Mouse (Mus musculus) embryonic facial prominence, embryonic 14.5 days (tissue): Measurements from ENCODE around the gene Stx1b. TPM values are rescaled to one million over a fixed set of nuclear protein-coding genes. Genes with fewer than 3 reads are reported as not detected.

Source experiments
- ATAC-seq: fragments of 200-750 bp; cut with Nextera tagmentation; 2 replicates; pipeline ENCODE4 v1.8.0; 2017; ENCODE audit warnings: low read depth, moderate number of reproducible peaks, moderate TSS enrichment
- DNase-seq: peaks from one replicate; pipeline ENCODE4 v3.0.0-alpha.2; 2015; ENCODE audit warnings: low spot score
- H3K27ac ChIP-seq: fragments of 300-500 bp; sonication (generic); replicated peaks from 2 replicates; pipeline ENCODE4 v1.5.1; 2014; ENCODE audit warnings: low read depth, mild to moderate bottlenecking, low read length, moderate library complexity
- H3K27me3 ChIP-seq: fragments of 300-500 bp; sonication (generic); replicated peaks from 2 replicates; pipeline ENCODE4 v1.6.1; 2014; ENCODE audit warnings: low read length; ENCODE audit not compliant: control insufficient read depth, insufficient read depth
- H3K36me3 ChIP-seq: fragments of 300-500 bp; sonication (generic); 2 replicates; pipeline ENCODE4 v1.6.1; 2014; ENCODE audit warnings: low read length, mixed read lengths; ENCODE audit not compliant: control insufficient read depth, insufficient read depth
- H3K4me1 ChIP-seq: fragments of 300-500 bp; sonication (generic); 2 replicates; pipeline ENCODE4 v1.6.1; 2014; ENCODE audit warnings: antibody characterized with exemption, low read length; ENCODE audit not compliant: control insufficient read depth, insufficient read depth
- H3K4me2 ChIP-seq: fragments of 300-500 bp; sonication (generic); 2 replicates; pipeline ENCODE4 v1.6.1; 2014; ENCODE audit warnings: low read depth, mild to moderate bottlenecking, low read length, moderate library complexity, mixed read lengths
- H3K4me3 ChIP-seq: fragments of 300-500 bp; sonication (generic); 2 replicates; pipeline ENCODE4 v1.5.1; 2014; ENCODE audit warnings: low read depth, mild to moderate bottlenecking, low read length
- H3K9ac ChIP-seq: fragments of 300-500 bp; sonication (generic); 2 replicates; pipeline ENCODE4 v1.6.1; 2014; ENCODE audit warnings: low read depth, mild to moderate bottlenecking, low read length, moderate library complexity, mixed read lengths
- H3K9me3 ChIP-seq: fragments of 300-500 bp; sonication (generic); 2 replicates; pipeline ENCODE4 v1.6.1; 2016; ENCODE audit warnings: low read length; ENCODE audit not compliant: control insufficient read depth
- WGBS: fragments of 180-500 bp; shearing (Covaris S2); extraction: QIAGEN DNeasy Blood & Tissue Kit; methylation state at CpG from one replicate; pipeline ENCODE4 v1.1.7; 2014; 5-methylcytosine and 5-hydroxymethylcytosine counted together
- polyA plus RNA-seq: library from polyadenylated mRNA; unstranded; fragments of >200 nt; fragmentation: Nextera tagmentation; extraction: Ambion mirVana; gene quantifications from 2 replicates; pipeline ENCODE4 v1.2.1, GENCODE M21; 2014

Stx1b gene
- polyA plus RNA-seq = 3.4 and 5.2 TPM in 2 replicates

DNA sequence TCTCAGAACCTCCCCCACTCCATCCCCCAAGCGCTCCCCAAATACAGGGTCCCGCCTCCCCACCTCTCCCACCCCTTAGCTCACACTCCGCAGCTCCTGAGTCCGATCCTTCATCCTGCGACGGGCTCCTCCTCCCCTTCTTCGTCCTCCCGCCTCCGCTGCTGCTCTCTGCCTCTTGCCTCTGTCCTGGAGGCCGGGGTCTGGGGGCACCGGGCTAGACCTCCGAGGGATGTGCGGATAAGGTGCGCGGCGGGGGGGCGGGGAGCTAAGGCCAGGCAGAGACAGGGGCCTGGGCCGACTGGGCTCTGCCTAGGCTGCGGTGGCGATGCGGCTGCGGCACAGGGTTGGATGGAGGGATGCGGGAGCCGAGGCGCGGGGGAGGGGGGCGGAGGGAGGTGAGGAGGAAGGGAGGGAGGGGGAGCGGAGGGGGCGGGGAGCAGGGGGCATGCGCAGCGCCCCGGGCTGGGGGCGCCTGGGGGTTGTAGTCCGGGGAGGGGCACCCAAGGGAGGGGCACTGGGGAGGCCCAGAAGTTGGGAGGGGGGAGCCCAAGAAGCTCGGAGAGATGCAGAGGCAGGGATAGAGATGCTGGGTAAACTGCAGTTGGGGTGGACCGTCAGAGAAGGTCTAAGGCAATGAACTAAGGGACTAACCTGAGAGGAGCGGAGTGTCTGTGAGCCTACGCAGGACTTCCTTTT lies at the start of gene Stx1b, which contains the start of gene Stx4a:
TSS of gene Stx1b (minus strand) at position 374 of the 696 bp plus-strand sequence.
TSS of gene Stx4a (plus strand) at position 119 of the 696 bp plus-strand sequence.
- Histone ChIP-seq H3K36me3 (no peaks in the 10 kb centered on the region), H3K4me1 (peaks cover 5% of the 10 kb centered on the region), H3K4me3 (peak within 1 kb of the TSS; percentile 54), H3K27me3 (no peaks in the 10 kb centered on the region), H3K27ac (peak within 1 kb of the TSS; percentile 45), H3K9ac (peak within 1 kb of the TSS; percentile 75), H3K4me2 (peak within 1 kb of the TSS; percentile 56), H3K9me3 (no peaks in the 10 kb centered on the region)
- ATAC-seq (peak; percentile 70), DNase-seq (peak; percentile 72)
- WGBS = 5% methylated on average over 26 of the region's 38 CpGs

DNA sequence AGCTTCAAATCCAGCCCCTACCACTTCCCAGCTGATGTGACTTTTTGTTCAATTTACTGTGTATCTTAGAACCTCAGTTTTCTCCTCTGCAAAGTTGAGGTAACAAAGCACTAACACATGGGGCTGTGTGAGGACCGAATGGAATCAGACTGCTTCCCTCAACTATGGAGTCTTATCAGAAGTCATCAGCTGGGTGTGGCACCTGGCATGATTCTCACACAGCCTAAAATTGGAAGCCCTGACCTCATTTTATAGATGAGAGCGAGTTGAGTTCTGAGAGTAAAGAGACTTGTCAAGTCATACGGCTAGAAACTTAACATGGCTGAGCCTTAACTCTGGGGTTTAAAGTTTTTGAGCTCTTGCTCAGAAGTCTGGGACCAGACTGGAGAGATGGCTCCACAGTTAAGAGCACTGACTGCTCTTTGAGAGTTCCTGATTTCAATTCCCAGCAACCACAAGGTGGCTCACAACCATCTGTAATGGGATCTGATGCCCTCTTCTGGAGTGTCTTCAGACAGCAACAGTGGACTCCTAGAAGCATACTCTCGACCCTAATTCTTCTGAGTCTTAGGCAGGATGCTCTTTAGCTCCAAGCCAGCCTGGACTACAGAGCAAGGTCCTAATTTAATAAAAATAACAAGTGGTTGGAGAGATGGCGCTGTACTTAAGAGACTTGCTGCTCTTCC lies 45.9 kb upstream of the Stx1b start:
- 80% methylated on average over 5 of the region's 5 CpGs for WGBS

GRCm38 (mm10) chr7:127869149-127869810 lies 44.9 kb upstream of the Stx1b start:
- peak overlapping the region; percentile 44; the same call in 1 of the 2 replicates for H3K27ac ChIP-seq
- WGBS = 52% methylated on average over 3 of the region's 3 CpGs
- no peaks in the 10 kb centered on the region for H3K27me3 ChIP-seq
- H3K36me3 ChIP-seq = peaks cover 64% of the 10 kb centered on the region
- ATAC-seq (peak; percentile 65), DNase-seq (peak; percentile 87)
- H3K9me3 ChIP-seq = no peaks in the 10 kb centered on the region
- H3K4me1 ChIP-seq = peaks cover 4% of the 10 kb centered on the region
- no peak overlapping the region for H3K4me3 ChIP-seq
- H3K9ac ChIP-seq = 0 out of 2 replicates have a peak overlapping the region, but pooled peaks have one; percentile 14
- no peak overlapping the region for H3K4me2 ChIP-seq

More for the DNA sequence above, 45.9 kb upstream of the Stx1b start:
- Histone ChIP-seq H3K4me3 (no peak overlapping the region), H3K27ac (no peak overlapping the region), H3K9me3 (no peaks in the 10 kb centered on the region), H3K36me3 (peaks cover 55% of the 10 kb centered on the region), H3K9ac (no peak overlapping the region), H3K27me3 (no peaks in the 10 kb centered on the region), H3K4me2 (no peak overlapping the region), H3K4me1 (peaks cover 8% of the 10 kb centered on the region)
- DNase-seq = no peak
- ATAC-seq = no peak

- no peak overlapping the region for H3K4me2 ChIP-seq
- H3K4me3 ChIP-seq = no peak overlapping the region
- DNase-seq (no peak), ATAC-seq (no peak)
- no peaks in the 10 kb centered on the region for H3K4me1 ChIP-seq
- H3K27me3 ChIP-seq = no peaks in the 10 kb centered on the region
- WGBS = 96% methylated on average over 18 of the region's 18 CpGs
- H3K36me3 ChIP-seq = peaks cover 63% of the 10 kb centered on the region
- no peak overlapping the region for H3K9ac ChIP-seq
- no peaks in the 10 kb centered on the region for H3K9me3 ChIP-seq
- no peak overlapping the region for H3K27ac ChIP-seq
Measured at GRCm38 (mm10) chr7:127867641-127868040, 43.3 kb upstream of the Stx1b start.

DNA sequence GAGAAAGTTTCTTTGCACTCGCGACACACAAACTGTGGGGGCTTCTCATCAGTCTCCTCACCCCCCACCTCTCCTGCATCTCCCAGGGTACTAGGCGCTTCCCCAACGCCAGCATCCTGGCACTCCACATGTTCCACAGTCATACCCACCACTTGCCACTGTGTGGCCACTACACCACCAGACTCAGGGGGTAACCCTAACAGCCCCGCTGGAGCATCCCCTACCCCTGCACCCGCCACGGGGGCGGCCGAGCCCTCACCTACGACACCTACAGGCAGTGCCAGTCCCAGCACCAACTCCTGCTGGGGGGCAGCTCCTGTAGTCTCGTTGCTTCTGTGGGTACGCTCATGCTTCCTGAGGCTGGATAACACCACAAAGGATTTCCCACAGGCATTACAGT lies 42.1 kb upstream of the Stx1b start:
- Histone ChIP-seq H3K4me3 (no peak overlapping the region), H3K4me1 (no peaks in the 10 kb centered on the region), H3K36me3 (peaks cover 56% of the 10 kb centered on the region), H3K4me2 (no peak overlapping the region), H3K9ac (no peak overlapping the region), H3K9me3 (no peaks in the 10 kb centered on the region), H3K27ac (no peak overlapping the region), H3K27me3 (no peaks in the 10 kb centered on the region)
- no peak for DNase-seq
- ATAC-seq = no peak
- WGBS = 95% methylated on average over 12 of the region's 12 CpGs

- WGBS = 90% methylated on average over 6 of the region's 6 CpGs
- Histone ChIP-seq H3K4me1 (no peaks in the 10 kb centered on the region), H3K4me2 (no peak overlapping the region), H3K4me3 (no peak overlapping the region), H3K9ac (no peak overlapping the region), H3K36me3 (no peaks in the 10 kb centered on the region), H3K27me3 (no peaks in the 10 kb centered on the region), H3K9me3 (no peaks in the 10 kb centered on the region), H3K27ac (no peak overlapping the region)
- DNase-seq = no peak
- ATAC-seq = no peak
Measured at GRCm38 (mm10) chr7:127858258-127858657, 33.9 kb upstream of the Stx1b start.

DNA sequence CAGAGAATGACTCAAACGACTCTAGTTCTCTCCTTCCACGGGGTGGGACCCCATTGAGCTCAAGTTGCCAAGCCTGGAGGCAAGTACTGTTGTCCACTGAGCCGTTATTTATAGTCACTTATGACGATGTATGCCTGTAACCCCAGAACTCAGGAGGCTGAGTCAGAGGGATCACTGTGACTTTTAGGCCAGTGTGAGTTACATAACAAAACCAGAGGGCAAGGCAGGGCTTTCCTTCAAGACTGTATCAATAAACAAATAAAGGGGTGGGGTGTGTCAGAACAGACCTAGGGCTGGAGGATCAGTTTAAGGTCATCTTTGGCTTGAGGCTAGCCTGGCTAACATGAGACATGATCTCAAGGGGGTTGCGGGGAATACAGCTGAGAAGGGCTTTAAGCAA lies 26.6 kb upstream of the Stx1b start:
- 57% methylated on average over 5 of the region's 5 CpGs for WGBS
- no peak overlapping the region for H3K27ac ChIP-seq
- H3K9me3 ChIP-seq = no peaks in the 10 kb centered on the region
- H3K27me3 ChIP-seq = no peaks in the 10 kb centered on the region
- H3K36me3 ChIP-seq = peaks cover 27% of the 10 kb centered on the region; the same call in 1 of the 2 replicates
- ATAC-seq (no peak), DNase-seq (no peak)
- no peak overlapping the region for H3K4me2 ChIP-seq
- H3K9ac ChIP-seq = no peak overlapping the region
- H3K4me3 ChIP-seq = no peak overlapping the region
- H3K4me1 ChIP-seq = no peaks in the 10 kb centered on the region

DNA sequence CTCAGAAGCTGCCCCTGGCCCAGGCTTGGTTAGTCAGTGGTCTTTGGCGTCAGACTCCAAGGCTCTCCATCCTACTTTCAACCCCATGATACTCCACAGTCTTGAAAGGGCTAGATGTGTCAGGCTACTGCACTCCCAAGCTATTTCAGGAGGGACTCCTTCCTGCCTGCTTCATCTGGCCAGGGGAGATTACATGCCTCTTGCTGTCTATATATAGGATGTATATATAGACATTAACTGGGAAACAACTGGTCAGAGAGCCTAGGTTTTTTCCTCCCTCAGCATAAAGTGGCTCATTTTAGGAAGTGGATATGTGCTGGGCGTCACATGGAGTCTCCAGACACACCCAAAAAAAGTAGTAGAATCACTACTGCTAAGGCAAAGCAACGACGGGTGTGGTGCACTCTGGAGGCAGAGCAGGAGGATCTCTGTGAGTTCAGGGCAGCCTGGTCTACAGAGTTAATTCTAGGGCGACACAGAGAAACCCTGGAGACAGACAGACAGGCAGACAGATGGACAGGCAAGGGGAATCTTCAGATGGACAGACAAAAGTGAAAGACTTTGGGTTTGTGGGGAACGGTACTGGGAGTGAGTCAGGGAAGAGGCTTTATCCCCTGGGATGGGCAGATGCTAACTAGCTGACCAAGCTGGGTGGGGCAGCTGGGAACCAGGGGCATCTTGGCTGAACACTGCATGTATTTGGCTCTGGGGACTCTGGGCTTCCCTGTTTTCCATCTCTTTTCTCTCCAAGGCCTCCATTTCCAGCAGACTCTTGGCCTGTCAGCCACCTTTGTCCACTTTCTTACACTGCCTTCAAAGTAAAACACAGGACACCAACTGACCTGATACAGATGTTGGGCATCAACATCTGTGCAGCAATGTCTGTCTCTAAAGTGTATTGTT lies 25.9 kb upstream of the Stx1b start:
- Histone ChIP-seq H3K27ac (0 out of 2 replicates have a peak overlapping the region, but pooled peaks have one; percentile 21), H3K9ac (no peak overlapping the region), H3K4me1 (no peaks in the 10 kb centered on the region), H3K9me3 (no peaks in the 10 kb centered on the region), H3K4me2 (no peak overlapping the region), H3K27me3 (no peaks in the 10 kb centered on the region), H3K4me3 (no peak overlapping the region), H3K36me3 (peaks cover 28% of the 10 kb centered on the region; the same call in 1 of the 2 replicates)
- ATAC-seq (peak; percentile 33; the same call in 1 of the 2 replicates), DNase-seq (peak; percentile 25)
- WGBS = 77% methylated on average over 6 of the region's 6 CpGs
